ENCODE assay signal across 11 mouse cellular contexts in the genomic region with DNA sequence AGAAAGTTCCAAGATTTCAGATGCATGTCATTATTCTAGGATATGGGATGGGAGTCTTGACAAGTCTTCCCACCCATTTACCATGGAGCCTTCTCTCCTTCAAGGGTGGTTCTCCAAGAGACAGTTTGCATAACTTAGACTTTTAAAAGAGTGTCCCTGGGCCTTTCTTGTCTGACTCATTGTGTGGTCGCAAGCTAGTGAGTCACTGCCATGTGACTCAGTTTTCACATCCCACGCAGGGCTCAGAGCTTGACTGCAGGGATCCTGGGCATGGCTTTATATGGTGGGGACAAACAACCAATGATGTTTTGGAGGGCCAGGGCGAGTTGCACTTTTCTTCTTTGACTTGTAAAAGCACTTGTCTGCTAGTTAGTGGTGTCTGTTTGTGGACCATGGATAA. TPM values are rescaled to one million over a fixed set of nuclear protein-coding genes. Genes with fewer than 3 reads are reported as not detected.
DNase-seq lines count a peak whose midpoint lies in the region; ATAC-seq lines count a peak whose summit lies in the region.
"Had no signal": no experiment of that assay in that cellular context is flagged by ENCODE, and none has a peak within 500 bp of the region (broad histone marks: within the 10 kb centered on the region; RNA-seq: fewer than 3 reads in every experiment).

No protein-coding gene starts in this region.

- H3K9me3 ChIP-seq in heart, embryonic 12.5 days (replicated peaks) = peaks cover 4% of the 10 kb centered on the region; the same call in 1 of the 2 replicates
- no peaks in the 10 kb centered on the region for H3K9me3 ChIP-seq in hindbrain, embryonic 16.5 days (ENCODE audit: control insufficient read depth, low read length)

- whole genome bisulfite sequencing in heart, embryonic 12.5 days = 73% methylated on average over 3 of the region's 3 CpGs
- WGBS in hindbrain, embryonic 16.5 days = 72% methylated on average over 3 of the region's 3 CpGs

- peak; percentile 7 for DNase-seq in heart, postnatal 4 days
- DNase-seq in 3134 (ENCODE audit: extremely low read depth, insufficient read length, low spot score) (peak; percentile 70), MN1 (ENCODE audit: low spot score) (no peak)
- DNase-seq in Muller cell, postnatal 12 days (ENCODE audit: inconsistent ontology term) = peak; percentile 82
- no peak for DNase-seq in cerebellum, adult 18-20 months
- DNase-seq: kidney, postnatal 25 days; lung, postnatal 10 days had no signal

- H3K36me3 ChIP-seq in heart, embryonic 12.5 days = no peaks in the 10 kb centered on the region
- no peaks in the 10 kb centered on the region for H3K36me3 ChIP-seq in hindbrain, embryonic 16.5 days (ENCODE audit: control insufficient read depth, insufficient read depth, low read length)

- no peak overlapping the region for H3K4me2 ChIP-seq in heart, embryonic 12.5 days
- no peak overlapping the region for H3K4me2 ChIP-seq in hindbrain, embryonic 16.5 days (ENCODE audit: low read length)

- H3K27me3 ChIP-seq in heart, embryonic 12.5 days (replicated peaks) = no peaks in the 10 kb centered on the region
- no peaks in the 10 kb centered on the region for H3K27me3 ChIP-seq in hindbrain, embryonic 16.5 days (replicated peaks; ENCODE audit: control insufficient read depth, insufficient read depth, low read length)

- ATAC-seq in heart, embryonic 12.5 days (ENCODE audit: insufficient number of reproducible peaks, low FRiP score) = no peak
- ATAC-seq in hindbrain, embryonic 16.5 days = no peak
- ATAC-seq: midbrain, embryonic 16.5 days had no signal

- H3K27ac ChIP-seq in heart, embryonic 12.5 days (ENCODE audit: poor library complexity, severe bottlenecking) = no peak overlapping the region
- H3K27ac ChIP-seq in brown adipose tissue, adult 24 weeks (replicated peaks; ENCODE audit: low read depth, low read length) = peak overlapping the region; percentile 27; the same call in 1 of the 2 replicates
- H3K27ac ChIP-seq in hindbrain, embryonic 16.5 days (ENCODE audit: low read depth, low read length) = no peak overlapping the region

- no peak overlapping the region for H3K9ac ChIP-seq in heart, embryonic 12.5 days
- H3K9ac ChIP-seq in hindbrain, embryonic 16.5 days (ENCODE audit: low read depth, low read length) = no peak overlapping the region

- H3K4me1 ChIP-seq in heart, embryonic 12.5 days (replicated peaks) = peaks cover 17% of the 10 kb centered on the region
- peaks cover 9% of the 10 kb centered on the region for H3K4me1 ChIP-seq in brown adipose tissue, adult 24 weeks (ENCODE audit: control insufficient read depth, insufficient read depth, insufficient read length, low read length)
- H3K4me1 ChIP-seq in hindbrain, embryonic 16.5 days (ENCODE audit: control insufficient read depth, insufficient read depth, low read depth, low read length) = no peaks in the 10 kb centered on the region

- H3K4me3 ChIP-seq in heart, embryonic 12.5 days = no peak overlapping the region
- no peak overlapping the region for H3K4me3 ChIP-seq in brown adipose tissue, adult 24 weeks (ENCODE audit: insufficient read depth, low read depth, low read length)
- H3K4me3 ChIP-seq in hindbrain, embryonic 16.5 days (ENCODE audit: low read length) = no peak overlapping the region

RNA-seq across cellular contexts. Expression of gene Prss23, which starts 34.0 kb away (rescaled TPM):
- total RNA-seq in heart, postnatal 4 days (2021) = 10 to 100 TPM; 29.5 to 31.1 TPM
- 33.5 and 34.9 TPM in 2 replicates for polyA plus RNA-seq in heart, embryonic 12.5 days (2016; fragmentation: Nextera tagmentation; extraction: Ambion mirVana)
- 20.7 and 20.8 TPM in 2 replicates for polyA plus RNA-seq in brown adipose tissue, adult 24 weeks (2012; ENCODE audit: insufficient read depth, insufficient read length, missing spikeins)
- 17.3 and 17.7 TPM in 2 replicates for polyA plus RNA-seq in hindbrain, embryonic 16.5 days (2015; fragmentation: Nextera tagmentation; extraction: Ambion mirVana)

Comparison
In these comparisons a context has a peak if more than half of its experiments do, and no peak if none do; other contexts are left out.
1. DNase-seq: peak in heart, postnatal 4 days (single experiment), 3134 (single experiment) and Muller cell, postnatal 12 days (single experiment); none in cerebellum, adult 18-20 months (0 of 2) and MN1 (single experiment).